Mouse (Mus musculus) adrenal gland, postnatal 14 days (tissue): ENCODE measurements around the gene Acaa1a. TPM values are rescaled to one million over a fixed set of nuclear protein-coding genes. Genes with fewer than 3 reads are reported as not detected.

Experiments
- DNase-seq: peaks from one replicate; pipeline ENCODE4 v3.0.0; 2021; ENCODE audit warnings: mixed read lengths
- total RNA-seq: library from RNA; stranded (reverse); gene quantifications from 2 replicates; pipeline ENCODE4 v1.2.3, GENCODE M21; 2021

Gene Acaa1a
- total RNA-seq, 1 experiment from 2014 or later: 108 TPM

GRCm38 (mm10) chr9:119390214-119390613 is 50.7 kb downstream of the Acaa1a start:
- no peak for DNase-seq

- no peak for DNase-seq
Observed at GRCm38 (mm10) chr9:119394808-119395207, 55.3 kb downstream of the Acaa1a start.

Other genes starting within 250 kb of the Acaa1a start
- 11.8 and 13.6 TPM in 2 replicates for gene Plcd1, start 246.2 kb upstream of the Acaa1a start, total RNA-seq
- 1.5 and 1.7 TPM in 2 replicates for gene Dlec1, start 237.2 kb upstream of the Acaa1a start, total RNA-seq
- gene Acaa1b, start 182.6 kb upstream of the Acaa1a start, total RNA-seq: 16.6 and 62.6 TPM in 2 replicates
- not detected in 2 replicates for gene Gm47289, start 180.5 kb upstream of the Acaa1a start, total RNA-seq
- gene Slc22a13, start 130.6 kb upstream of the Acaa1a start, total RNA-seq: not detected in 2 replicates
- gene Oxsr1, start 17.2 kb upstream of the Acaa1a start, total RNA-seq: 33.8 and 36.5 TPM in 2 replicates
- gene Myd88, start 1.7 kb downstream of the Acaa1a start, total RNA-seq: 26.2 and 27.3 TPM in 2 replicates
- gene Xylb, start 17.7 kb downstream of the Acaa1a start, total RNA-seq: 2.0 and 10.6 TPM in 2 replicates
- 0.19 TPM in 1 of 2 replicates, not detected in the other for gene Slc22a14, start 25.9 kb downstream of the Acaa1a start, total RNA-seq
- gene Acvr2b, start 62.4 kb downstream of the Acaa1a start, total RNA-seq: 4.8 and 6.6 TPM in 2 replicates
- 4.2 and 4.5 TPM in 2 replicates for gene Exog, start 105.3 kb downstream of the Acaa1a start, total RNA-seq
- gene Scn5a, start 239.3 kb downstream of the Acaa1a start, total RNA-seq: 0.22 and 0.56 TPM in 2 replicates